Mouse (Mus musculus): ENCODE results near the gene Chrm5. TPM values are rescaled to one million over a fixed set of nuclear protein-coding genes. Genes with fewer than 3 reads are reported as not detected.
"Not testable (repeated sequence)": the region's sequence is repeated elsewhere in the genome, so short reads cannot be mapped to it uniquely, and the experiment has no call there.

Chrm5 gene
- polyA plus RNA-seq, 1 experiment from 2014 or later: not detected

DNA sequence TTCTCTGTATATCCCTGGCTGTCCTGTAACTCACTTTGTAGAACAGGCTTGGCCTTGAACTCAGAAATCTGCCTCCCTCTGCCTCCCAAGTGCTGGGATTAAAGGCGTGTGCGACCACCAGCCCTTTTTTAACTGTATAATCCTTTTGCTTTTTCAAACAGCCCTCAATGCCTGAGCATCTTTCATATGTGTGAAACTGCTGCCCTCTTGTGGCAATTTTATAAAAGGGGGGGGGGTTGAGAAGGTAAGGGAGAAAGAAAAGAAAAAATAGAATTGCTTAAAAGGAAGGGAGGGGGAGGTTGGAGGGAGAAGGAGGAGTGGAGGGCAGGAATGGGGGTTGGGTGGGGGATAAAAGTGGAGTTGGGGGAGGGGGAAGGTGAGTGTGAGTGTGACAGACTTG is 995 bp upstream of the Chrm5 start:
- Histone ChIP-seq H3K27ac (no peak overlapping the region), H3K27me3 (0 out of 2 replicates have a peak, but pooled peaks cover 3% of the 10 kb centered on the region), H3K4me3 (replicated peaks) (no peak overlapping the region), H3K4me1 (replicated peaks) (no peaks in the 10 kb centered on the region), H3K9me3 (replicated peaks) (no peaks in the 10 kb centered on the region), H3K9ac (no peak overlapping the region), H3K4me2 (no peak overlapping the region), H3K36me3 (no peaks in the 10 kb centered on the region)
- 2% methylated on average over 2 of the region's 2 CpGs for WGBS (ENCODE audit: insufficient replicate concordance)
- DNase-seq: no peak
- no peak for ATAC-seq (ENCODE audit: low read depth)

DNA sequence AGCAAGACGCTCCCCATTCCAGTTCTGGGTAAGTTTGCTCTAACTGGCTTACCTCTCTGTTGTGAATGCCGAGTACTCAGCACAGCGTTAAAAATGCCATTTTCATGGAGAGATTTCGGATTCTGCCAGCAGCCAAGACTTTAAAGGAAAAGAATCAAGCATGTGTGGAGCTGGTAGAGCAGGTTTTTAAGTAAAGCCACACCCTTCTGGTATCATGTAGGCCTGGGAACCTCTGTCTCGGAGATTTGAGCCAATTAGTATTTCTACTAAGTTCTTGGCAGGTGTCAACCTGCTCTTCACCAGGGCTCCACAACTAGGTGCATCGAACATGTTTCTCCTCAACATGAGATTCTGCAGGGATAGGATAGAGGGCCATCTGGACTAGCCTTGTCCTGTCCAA is 4.0 kb downstream of the Chrm5 start:
- ATAC-seq (ENCODE audit: low read depth) (no peak), DNase-seq (no peak)
- no peak overlapping the region for H3K4me2 ChIP-seq
- no peak overlapping the region for H3K27ac ChIP-seq
- H3K9ac ChIP-seq: no peak overlapping the region
- no peaks in the 10 kb centered on the region for H3K9me3 ChIP-seq (replicated peaks)
- no peaks in the 10 kb centered on the region for H3K27me3 ChIP-seq
- H3K4me3 ChIP-seq (replicated peaks): no peak overlapping the region
- no peaks in the 10 kb centered on the region for H3K4me1 ChIP-seq (replicated peaks)
- H3K36me3 ChIP-seq: no peaks in the 10 kb centered on the region
- 68% methylated on average over 6 of the region's 6 CpGs for WGBS (ENCODE audit: insufficient replicate concordance)

DNA sequence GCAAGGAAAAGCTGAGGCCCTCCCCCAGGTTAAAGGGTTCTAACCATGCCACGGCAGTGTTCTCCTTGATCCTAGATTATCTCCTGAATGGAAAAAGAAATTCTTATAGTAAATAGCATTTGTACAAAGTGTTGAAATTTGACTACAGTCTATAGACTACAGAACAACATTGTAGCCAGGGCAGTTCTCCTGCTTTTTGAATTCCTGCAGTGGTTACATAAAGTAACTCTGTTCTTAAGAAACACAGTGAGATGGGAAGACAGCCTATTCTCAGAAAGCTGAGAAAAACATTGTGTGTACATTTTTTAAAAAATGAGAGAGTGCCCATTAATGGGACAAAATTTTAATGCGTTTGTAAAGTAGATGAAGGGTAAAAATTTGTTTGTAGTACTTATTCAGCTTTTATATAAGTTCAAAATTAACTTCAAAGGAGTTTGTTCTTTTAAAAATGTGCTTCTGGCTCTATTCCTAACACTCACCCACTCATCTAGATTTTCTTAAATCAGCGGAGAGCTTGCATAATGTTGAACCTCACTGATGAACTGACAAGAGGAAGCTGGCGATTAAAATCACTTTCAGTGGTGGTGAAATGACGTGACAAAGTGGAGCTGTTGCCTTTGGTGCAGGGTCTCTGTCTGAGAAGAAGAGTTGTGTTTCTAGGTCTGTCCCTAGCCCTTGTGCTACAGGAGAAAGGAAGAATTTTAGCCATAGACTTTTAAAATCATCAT is 5.4 kb downstream of the Chrm5 start:
- H3K9ac ChIP-seq: no peak overlapping the region
- H3K4me1 ChIP-seq (replicated peaks): no peaks in the 10 kb centered on the region
- H3K27ac ChIP-seq: no peak overlapping the region
- no peaks in the 10 kb centered on the region for H3K27me3 ChIP-seq
- H3K9me3 ChIP-seq (replicated peaks): no peaks in the 10 kb centered on the region
- no peak overlapping the region for H3K4me2 ChIP-seq
- H3K4me3 ChIP-seq (replicated peaks): no peak overlapping the region
- H3K36me3 ChIP-seq: no peaks in the 10 kb centered on the region
- ATAC-seq (ENCODE audit: low read depth): no peak
- no peak for DNase-seq
- WGBS (ENCODE audit: insufficient replicate concordance): 43% methylated on average over 5 of the region's 5 CpGs

DNA sequence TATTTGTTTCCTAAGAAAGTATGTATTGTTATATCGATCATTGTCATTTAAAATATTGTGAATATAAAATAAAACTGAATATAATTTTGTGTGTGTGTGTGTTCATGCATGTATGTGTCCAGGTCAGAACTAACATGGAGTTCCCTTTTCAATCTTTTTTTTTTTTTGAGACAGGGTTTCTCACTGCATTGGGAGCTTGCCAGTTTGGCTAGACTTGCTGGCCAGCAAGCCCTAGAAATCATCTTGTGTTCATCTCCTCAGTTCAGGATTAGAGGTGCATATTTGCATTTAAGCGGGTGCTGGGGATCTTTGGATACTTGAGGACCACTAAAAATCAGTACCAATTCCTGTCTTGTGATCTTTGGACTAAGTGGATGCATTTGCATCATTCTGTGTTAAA is 8.5 kb downstream of the Chrm5 start:
- no peak for ATAC-seq (ENCODE audit: low read depth)
- Histone ChIP-seq H3K9ac (no peak overlapping the region), H3K27ac (no peak overlapping the region), H3K9me3 (replicated peaks) (no peaks in the 10 kb centered on the region), H3K27me3 (no peaks in the 10 kb centered on the region), H3K36me3 (peaks cover 25% of the 10 kb centered on the region), H3K4me2 (no peak overlapping the region), H3K4me3 (replicated peaks) (no peak overlapping the region), H3K4me1 (replicated peaks) (no peaks in the 10 kb centered on the region)
- no peak for DNase-seq
- 78% methylated on average over 2 of the region's 2 CpGs for WGBS (ENCODE audit: insufficient replicate concordance)

DNA sequence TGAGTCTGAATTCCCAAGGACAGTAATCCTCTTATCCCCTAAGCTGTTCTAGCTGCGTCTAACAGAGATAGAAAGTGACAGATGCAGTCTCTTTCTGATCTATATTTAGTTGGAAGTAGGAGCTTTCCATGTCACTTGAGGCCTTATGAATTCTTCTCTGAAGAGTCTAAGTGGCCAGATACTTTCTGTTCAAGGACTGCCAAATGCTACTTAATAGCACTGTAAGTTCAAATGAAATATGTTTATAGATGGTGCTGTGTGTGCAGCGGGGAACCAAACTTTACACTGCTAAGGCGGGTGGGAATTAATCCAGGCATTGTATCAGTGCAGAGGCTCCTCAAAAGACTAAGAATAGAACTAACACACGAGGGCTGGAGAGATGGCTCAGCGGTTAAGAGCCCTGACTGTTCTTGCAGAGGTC is 9.6 kb downstream of the Chrm5 start:
- no peak for DNase-seq
- no peaks in the 10 kb centered on the region for H3K4me1 ChIP-seq (replicated peaks)
- H3K4me3 ChIP-seq (replicated peaks): no peak overlapping the region
- no peak overlapping the region for H3K4me2 ChIP-seq
- 81% methylated on average over 5 of the region's 5 CpGs for WGBS (ENCODE audit: insufficient replicate concordance)
- no peak overlapping the region for H3K9ac ChIP-seq
- ATAC-seq (ENCODE audit: low read depth): no peak
- no peaks in the 10 kb centered on the region for H3K27me3 ChIP-seq
- H3K9me3 ChIP-seq (replicated peaks): no peaks in the 10 kb centered on the region
- H3K27ac ChIP-seq: no peak overlapping the region
- peaks cover 36% of the 10 kb centered on the region for H3K36me3 ChIP-seq

DNA sequence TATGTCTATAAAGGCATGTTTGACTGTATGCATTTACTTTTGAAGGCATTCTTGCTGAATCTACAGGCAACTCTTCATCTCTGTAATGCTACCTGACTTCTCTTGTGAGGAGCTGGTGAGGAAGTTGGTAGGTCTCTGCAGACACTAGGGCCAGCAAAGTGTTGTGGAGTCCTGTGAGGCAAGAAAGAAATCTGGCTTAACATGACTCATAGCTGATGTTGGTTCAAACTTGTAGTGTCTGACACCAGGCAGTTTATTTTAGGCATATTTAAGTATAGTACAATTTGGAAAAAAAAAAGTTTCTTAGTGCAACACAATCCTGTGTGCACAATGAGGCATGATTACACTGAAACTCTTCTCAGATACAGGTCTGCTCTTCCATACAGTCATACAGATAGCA is 11.0 kb downstream of the Chrm5 start:
- Histone ChIP-seq H3K4me1 (replicated peaks) (no peaks in the 10 kb centered on the region), H3K4me3 (replicated peaks) (no peak overlapping the region), H3K4me2 (no peak overlapping the region), H3K9me3 (replicated peaks) (no peaks in the 10 kb centered on the region), H3K36me3 (peaks cover 47% of the 10 kb centered on the region), H3K27ac (no peak overlapping the region), H3K27me3 (no peaks in the 10 kb centered on the region), H3K9ac (no peak overlapping the region)
- DNase-seq (no peak), ATAC-seq (ENCODE audit: low read depth) (no peak)

DNA sequence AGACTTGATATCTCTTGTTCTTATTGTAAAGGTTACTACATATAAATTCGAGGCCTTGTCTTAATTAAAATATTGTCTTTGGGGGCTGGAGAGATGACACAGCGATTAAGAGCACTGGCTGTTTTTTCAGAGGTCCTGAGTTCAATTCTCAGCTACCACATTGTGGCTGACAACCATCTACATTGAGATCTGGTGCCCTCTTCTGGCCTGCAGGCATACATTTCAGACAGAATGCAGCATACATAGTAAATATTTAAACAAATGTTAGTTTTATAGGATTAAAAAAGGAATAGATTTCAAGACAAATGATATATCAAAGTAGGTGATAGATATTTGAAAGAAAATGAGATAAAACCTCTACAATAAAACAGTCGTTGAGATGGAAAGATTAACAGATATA is 20.0 kb downstream of the Chrm5 start:
- H3K27me3 ChIP-seq: no peaks in the 10 kb centered on the region
- ATAC-seq (ENCODE audit: low read depth) (no peak), DNase-seq (no peak)
- peaks cover 12% of the 10 kb centered on the region for H3K4me1 ChIP-seq (replicated peaks)
- no peak overlapping the region for H3K4me2 ChIP-seq
- H3K9me3 ChIP-seq (replicated peaks): no peaks in the 10 kb centered on the region
- H3K27ac ChIP-seq: no peak overlapping the region
- WGBS (ENCODE audit: insufficient replicate concordance): 83% methylated on average over 3 of the region's 3 CpGs
- no peak overlapping the region for H3K4me3 ChIP-seq (replicated peaks)
- H3K36me3 ChIP-seq: peaks cover 45% of the 10 kb centered on the region
- no peak overlapping the region for H3K9ac ChIP-seq

DNA sequence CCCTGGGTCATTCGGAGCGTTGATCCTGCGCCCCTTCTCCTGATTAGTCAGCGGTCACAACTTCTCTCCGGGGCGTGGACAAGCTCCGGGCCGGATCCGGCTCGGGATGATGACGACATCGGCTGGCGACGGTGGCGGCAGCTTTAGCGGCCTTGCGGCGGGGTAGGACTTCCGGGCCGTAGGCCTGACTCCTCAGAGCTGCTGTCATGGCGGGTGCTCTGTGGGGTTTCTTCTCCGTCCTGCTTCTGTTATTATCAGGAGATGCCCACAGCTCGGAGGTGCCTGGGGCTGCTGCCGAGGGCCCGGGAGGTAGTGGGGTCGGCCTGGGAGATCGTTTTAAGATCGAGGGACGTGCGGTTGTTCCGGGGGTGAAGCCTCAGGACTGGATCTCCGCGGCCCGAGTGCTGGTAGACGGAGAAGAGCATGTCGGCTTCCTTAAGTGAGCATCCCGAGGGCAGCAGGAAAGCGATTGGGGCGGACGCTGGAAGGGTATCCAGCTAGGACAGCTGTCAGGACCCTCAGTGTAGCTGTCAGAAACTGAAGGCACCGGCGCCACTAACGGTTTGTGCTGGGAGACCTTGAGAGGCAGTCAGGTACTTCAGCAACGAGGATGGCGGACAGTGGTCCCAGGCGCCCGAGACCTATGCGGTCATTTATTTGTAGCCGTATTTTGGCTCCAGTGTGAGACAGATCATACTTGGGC is 25.6 kb downstream of the Chrm5 start, which contains the start of gene Emc7:
Gene Emc7, plus strand, starts transcription at position 136 of the 703 bp plus-strand sequence.
- H3K9ac ChIP-seq: peak within 1 kb of the TSS; percentile 89
- peak within 1 kb of the TSS; percentile 78 for H3K27ac ChIP-seq
- H3K4me3 ChIP-seq (replicated peaks): peak within 1 kb of the TSS; percentile 81
- no peaks in the 10 kb centered on the region for H3K9me3 ChIP-seq (replicated peaks)
- H3K27me3 ChIP-seq: no peaks in the 10 kb centered on the region
- peak within 1 kb of the TSS; percentile 76 for H3K4me2 ChIP-seq
- H3K36me3 ChIP-seq: peaks cover 11% of the 10 kb centered on the region
- under 1% methylated on average over 49 of the region's 49 CpGs for WGBS (ENCODE audit: insufficient replicate concordance)
- DNase-seq (peak; percentile 95), ATAC-seq (ENCODE audit: low read depth) (peak; percentile 99)
- H3K4me1 ChIP-seq (replicated peaks): peaks cover 17% of the 10 kb centered on the region

DNA sequence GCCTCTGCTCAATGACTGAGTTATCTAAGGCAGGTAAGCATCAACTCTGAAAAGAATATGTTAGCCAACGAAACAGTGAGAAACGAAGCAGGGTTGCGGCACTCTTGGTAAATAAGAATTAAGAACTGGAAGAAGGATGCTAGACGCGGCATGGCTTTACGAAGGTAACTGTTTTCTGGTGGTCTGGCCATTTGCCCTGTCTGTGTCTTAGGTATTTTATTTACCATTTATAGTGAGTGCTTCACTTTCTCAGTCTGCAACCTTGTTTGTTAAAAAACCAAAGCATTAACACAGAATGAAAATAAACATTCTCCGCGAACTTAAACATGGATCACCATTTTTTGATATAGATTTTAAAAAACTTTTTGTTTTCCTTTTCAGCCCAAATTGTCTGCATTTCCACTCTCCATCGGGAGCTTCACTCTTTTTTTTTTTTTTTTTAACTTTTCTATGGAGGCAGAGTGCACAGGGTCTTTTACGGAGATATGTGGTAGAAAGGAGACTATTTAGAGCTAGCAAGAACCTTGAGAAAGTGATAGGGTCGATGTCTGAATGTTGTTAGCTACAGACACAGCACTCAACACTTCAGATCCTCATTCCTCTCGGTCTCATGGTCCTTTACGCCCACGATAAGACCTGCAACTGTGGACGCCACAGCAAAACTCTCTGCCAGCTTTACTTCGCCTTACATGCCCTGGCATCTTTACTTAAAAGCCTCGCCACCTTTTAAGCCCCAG is 26.3 kb downstream of the Chrm5 start:
- 28% methylated on average over 17 of the region's 17 CpGs for WGBS (ENCODE audit: insufficient replicate concordance)
- Histone ChIP-seq H3K4me3 (replicated peaks) (peak overlapping the region; percentile 81), H3K27ac (peak overlapping the region; percentile 78), H3K9me3 (replicated peaks) (no peaks in the 10 kb centered on the region), H3K36me3 (peaks cover 6% of the 10 kb centered on the region), H3K4me1 (replicated peaks) (peaks cover 17% of the 10 kb centered on the region), H3K4me2 (peak overlapping the region; percentile 76), H3K27me3 (no peaks in the 10 kb centered on the region), H3K9ac (peak overlapping the region; percentile 89)
- DNase-seq (no peak), ATAC-seq (ENCODE audit: low read depth) (peak; percentile 59; the same call in 1 of the 2 replicates)

DNA sequence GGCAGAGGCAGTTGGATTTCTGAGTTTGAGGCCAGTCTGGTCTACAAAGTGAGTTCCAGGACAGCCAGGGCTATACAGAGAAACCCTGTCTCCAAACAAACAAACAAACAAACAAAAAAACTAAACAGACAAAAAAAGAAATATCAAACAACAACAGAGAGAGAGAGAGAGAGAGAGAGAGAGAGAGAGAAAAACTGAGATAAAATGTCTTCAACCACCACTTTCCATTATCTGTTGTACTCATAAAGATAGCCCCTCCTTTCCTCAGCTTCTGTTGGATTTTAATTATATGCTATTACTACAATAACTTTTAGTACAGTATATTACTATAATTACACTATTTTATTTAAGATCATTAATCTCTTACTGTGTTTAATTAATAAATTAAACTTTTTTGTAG is 28.1 kb downstream of the Chrm5 start:
- H3K9me3 ChIP-seq (replicated peaks); H3K27me3 ChIP-seq; DNase-seq; H3K4me3 ChIP-seq (replicated peaks); ATAC-seq (ENCODE audit: low read depth); H3K27ac ChIP-seq; H3K9ac ChIP-seq; H3K4me2 ChIP-seq; H3K36me3 ChIP-seq: not testable (repeated sequence)
- H3K4me1 ChIP-seq (replicated peaks): peaks cover 17% of the 10 kb centered on the region

DNA sequence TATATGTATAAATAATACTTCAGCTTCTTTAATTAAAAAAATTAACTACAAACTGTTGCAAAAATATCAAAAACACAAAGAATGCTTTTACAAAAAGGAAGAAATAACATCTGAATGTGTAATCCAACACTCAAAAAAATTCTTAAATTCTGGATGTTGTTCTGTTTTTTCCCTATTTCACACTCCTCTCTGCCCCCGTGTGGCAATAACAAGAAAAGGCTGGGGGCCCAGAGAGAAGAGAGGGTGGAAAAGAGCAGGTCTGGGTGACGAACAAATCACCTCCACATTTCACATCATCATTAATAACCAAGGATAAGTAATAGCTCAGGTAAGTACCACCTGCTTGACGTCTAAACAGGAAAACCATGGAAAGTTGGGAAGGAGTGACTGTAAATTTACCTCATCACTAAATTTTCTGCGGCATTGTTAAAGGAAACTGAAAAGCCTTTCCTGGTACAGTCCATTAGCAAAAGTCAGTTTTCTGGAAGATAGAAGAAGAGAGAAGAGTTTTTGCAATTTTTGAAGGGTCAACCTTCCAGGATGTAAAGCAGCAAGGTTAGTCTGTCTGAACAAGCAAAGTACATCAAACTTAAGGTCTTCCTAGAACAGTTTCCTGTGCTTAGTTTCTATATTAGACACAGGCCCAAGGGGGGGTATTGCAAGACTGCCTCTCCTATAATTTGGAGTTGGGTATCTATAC is 30.8 kb downstream of the Chrm5 start:
- peak; percentile 20 for DNase-seq
- Histone ChIP-seq H3K27me3 (no peaks in the 10 kb centered on the region), H3K4me2 (no peak overlapping the region)

More for the DNA sequence above, 30.8 kb downstream of the Chrm5 start:
- no peaks in the 10 kb centered on the region for H3K36me3 ChIP-seq
- no peaks in the 10 kb centered on the region for H3K9me3 ChIP-seq (replicated peaks)
- WGBS (ENCODE audit: insufficient replicate concordance): 27% methylated on average over 4 of the region's 4 CpGs
- no peak for ATAC-seq (ENCODE audit: low read depth)
- no peak overlapping the region for H3K27ac ChIP-seq
- no peak overlapping the region for H3K4me3 ChIP-seq (replicated peaks)
- H3K4me1 ChIP-seq (replicated peaks): peaks cover 3% of the 10 kb centered on the region
- H3K9ac ChIP-seq: no peak overlapping the region

Measured in liver, embryonic 13.5 days (tissue).